Mouse (Mus musculus) MEL (cell line): ENCODE results near the gene Nectin4. TPM values are rescaled to one million over a fixed set of nuclear protein-coding genes. Genes with fewer than 3 reads are reported as not detected.

ENCODE experiments used
- DNase-seq: peaks from one replicate; pipeline ENCODE4 v3.0.0; 2011; ENCODE audit warnings: low read depth, low spot score
- H3K27ac ChIP-seq: 2 replicates; pipeline ENCODE4 v1.5.1; 2012; ENCODE audit warnings: low read depth, mild to moderate bottlenecking, control low read depth, low read length, moderate library complexity; ENCODE audit not compliant: control insufficient read depth
- H3K27me3 ChIP-seq, 2 experiments: fragments of 150-350 bp in 1 of 2; sonication (generic) in 1 of 2; 2 replicates each; pipeline ENCODE4 v1.6.1; 2012; ENCODE audit warnings: low read length in 2 of 2, mild to moderate bottlenecking in 2 of 2, improper control_type of control experiment in 1 of 2, moderate library complexity in 1 of 2; ENCODE audit not compliant: insufficient read depth in 2 of 2, control insufficient read depth in 1 of 2
- H3K36me3 ChIP-seq, 2 experiments: 2 replicates each; pipeline ENCODE4 v1.6.1; 2012 to 2014; ENCODE audit warnings: low read length in 2 of 2, improper control_type of control experiment in 1 of 2, inconsistent platforms in 1 of 2, mild to moderate bottlenecking in 1 of 2; ENCODE audit not compliant: insufficient read depth in 2 of 2, control insufficient read depth in 1 of 2
- H3K4me1 ChIP-seq, 2 experiments: fragments of 150-350 bp in 1 of 2; sonication (generic) in 1 of 2; 2 replicates each; pipeline ENCODE4 v1.6.1; 2012; ENCODE audit warnings: low read length in 2 of 2, improper control_type of control experiment in 1 of 2, mild to moderate bottlenecking in 1 of 2; ENCODE audit not compliant: insufficient read depth in 2 of 2, control insufficient read depth in 1 of 2
- H3K4me3 ChIP-seq, 2 experiments: fragments of 150-350 bp in 1 of 2; sonication (generic) in 1 of 2; 2 replicates each; pipeline ENCODE4 v1.5.1; 2012; ENCODE audit warnings: low read depth in 2 of 2, low read length in 2 of 2, mild to moderate bottlenecking in 2 of 2, moderate library complexity in 2 of 2, control low read depth in 1 of 2, improper control_type of control experiment in 1 of 2; ENCODE audit not compliant: control insufficient read depth in 1 of 2, insufficient read depth in 1 of 2
- H3K79me2 ChIP-seq: 2 replicates; pipeline ENCODE4 v1.6.1; 2012; ENCODE audit warnings: mild to moderate bottlenecking, low read length, moderate library complexity; ENCODE audit not compliant: control insufficient read depth, poor library complexity, insufficient read depth
- H3K9ac ChIP-seq: 2 replicates; pipeline ENCODE4 v1.6.1; 2012; ENCODE audit warnings: low read depth, mild to moderate bottlenecking, control low read depth, low read length, moderate library complexity; ENCODE audit not compliant: control insufficient read depth, poor library complexity, severe bottlenecking
- H3K9me3 ChIP-seq: fragments of 150-350 bp; sonication (generic); replicated peaks from 2 replicates; pipeline ENCODE4 v1.6.1; 2012; ENCODE audit warnings: mild to moderate bottlenecking, low read length, improper control_type of control experiment, moderate library complexity; ENCODE audit not compliant: insufficient read depth
- BHLHE40 ChIP-seq: IDR thresholded peaks from 2 replicates; pipeline ENCODE4 v1.6.1; 2012; ENCODE audit warnings: low read depth, mild to moderate bottlenecking, inconsistent platforms, low read length, improper control_type of control experiment, borderline replicate concordance
- CHD1 ChIP-seq: IDR thresholded peaks from 2 replicates; pipeline ENCODE4 v1.6.1; 2012; ENCODE audit warnings: low read depth, mild to moderate bottlenecking, inconsistent platforms, low read length, improper control_type of control experiment
- CTCF ChIP-seq, 3 experiments: IDR thresholded peaks in 2 of 3; conservative IDR thresholded peaks in 1 of 3; 2 replicates each; pipeline ENCODE4 v1.5.1; 2011 to 2012; ENCODE audit warnings: low read length in 3 of 3, low read depth in 2 of 3, mild to moderate bottlenecking in 2 of 3, improper control_type of control experiment in 1 of 3, inconsistent platforms in 1 of 3, mixed read lengths in 1 of 3, moderate library complexity in 1 of 3; ENCODE audit not compliant: control insufficient read depth in 1 of 3, insufficient read depth in 1 of 3, poor library complexity in 1 of 3, severe bottlenecking in 1 of 3
- E2F4 ChIP-seq: IDR thresholded peaks from 2 replicates; pipeline ENCODE4 v1.6.1; 2011; ENCODE audit warnings: low read depth, low read length, improper control_type of control experiment, borderline replicate concordance
- ELF1 ChIP-seq: IDR thresholded peaks from 2 replicates; pipeline ENCODE4 v1.6.1; 2014; ENCODE audit warnings: low read depth, mild to moderate bottlenecking, inconsistent platforms, low read length, improper control_type of control experiment, moderate library complexity
- EP300 ChIP-seq, 2 experiments: IDR thresholded peaks; 2 replicates each; pipeline ENCODE4 v1.6.1; 2011; ENCODE audit warnings: improper control_type of control experiment in 2 of 2, low read length in 2 of 2, low read depth in 1 of 2, mild to moderate bottlenecking in 1 of 2
- GABPA ChIP-seq: IDR thresholded peaks from 2 replicates; pipeline ENCODE4 v1.6.1; 2012; ENCODE audit warnings: low read depth, mild to moderate bottlenecking, inconsistent platforms, low read length, improper control_type of control experiment, moderate library complexity
- JUND ChIP-seq: IDR thresholded peaks from 2 replicates; pipeline ENCODE4 v1.6.1; 2011; ENCODE audit warnings: low read depth, mild to moderate bottlenecking, improper control_type of control experiment, low read length
- KAT2A ChIP-seq: conservative IDR thresholded peaks from 2 replicates; pipeline ENCODE4 v1.6.1; 2012; ENCODE audit warnings: low read depth, low read length, improper control_type of control experiment, inconsistent platforms
- MAX ChIP-seq: IDR thresholded peaks from 2 replicates; pipeline ENCODE4 v1.6.1; 2011; ENCODE audit warnings: low read length, improper control_type of control experiment
- MAZ ChIP-seq: IDR thresholded peaks from 2 replicates; pipeline ENCODE4 v1.6.1; 2012; ENCODE audit warnings: low read depth, mild to moderate bottlenecking, inconsistent platforms, low read length, improper control_type of control experiment
- MEF2A ChIP-seq: IDR thresholded peaks from 2 replicates; pipeline ENCODE4 v1.6.1; 2014; ENCODE audit warnings: low read depth, mild to moderate bottlenecking, inconsistent platforms, low read length, improper control_type of control experiment; ENCODE audit not compliant: poor library complexity, insufficient replicate concordance, severe bottlenecking; ENCODE audit errors: extremely low read depth
- MXI1 ChIP-seq: IDR thresholded peaks from 2 replicates; pipeline ENCODE4 v1.6.1; 2011; ENCODE audit warnings: mild to moderate bottlenecking, low read depth, low read length, improper control_type of control experiment
- MYB ChIP-seq: IDR thresholded peaks from 2 replicates; pipeline ENCODE4 v1.6.1; 2011; ENCODE audit warnings: mild to moderate bottlenecking, low read depth, low read length, improper control_type of control experiment
- MYC ChIP-seq: IDR thresholded peaks from 2 replicates; pipeline ENCODE4 v1.6.1; 2011; ENCODE audit warnings: low read depth, mild to moderate bottlenecking, low read length, improper control_type of control experiment, moderate library complexity
- NRF1 ChIP-seq: IDR thresholded peaks from 2 replicates; pipeline ENCODE4 v1.6.1; 2014; ENCODE audit warnings: low read depth, mild to moderate bottlenecking, inconsistent platforms, low read length, improper control_type of control experiment, moderate library complexity; ENCODE audit not compliant: poor library complexity, insufficient read depth, severe bottlenecking
- POLR2AphosphoS2 ChIP-seq: IDR thresholded peaks from 2 replicates; pipeline ENCODE4 v1.6.1; 2011; ENCODE audit warnings: low read length, improper control_type of control experiment
- POLR2AphosphoS5 ChIP-seq: IDR thresholded peaks from 2 replicates; pipeline ENCODE4 v1.6.1; 2012; ENCODE audit warnings: low read depth, borderline replicate concordance, mild to moderate bottlenecking, inconsistent platforms, low read length, moderate library complexity, mixed read lengths
- RAD21 ChIP-seq: IDR thresholded peaks from 2 replicates; pipeline ENCODE4 v1.6.1; 2011; ENCODE audit warnings: mild to moderate bottlenecking, low read depth, low read length, improper control_type of control experiment
- RCOR1 ChIP-seq: IDR thresholded peaks from 2 replicates; pipeline ENCODE4 v1.6.1; 2012; ENCODE audit warnings: low read depth, mild to moderate bottlenecking, inconsistent platforms, low read length, improper control_type of control experiment
- SMC3 ChIP-seq: IDR thresholded peaks from 2 replicates; pipeline ENCODE4 v1.6.1; 2011; ENCODE audit warnings: low read depth, low read length, improper control_type of control experiment
- TAL1 ChIP-seq: IDR thresholded peaks from 2 replicates; pipeline ENCODE4 v1.6.1; 2012; ENCODE audit warnings: mild to moderate bottlenecking, inconsistent platforms, low read length, moderate library complexity, mixed read lengths
- UBTF ChIP-seq: IDR thresholded peaks from 2 replicates; pipeline ENCODE4 v1.6.1; 2012; ENCODE audit warnings: low read depth, mild to moderate bottlenecking, inconsistent platforms, low read length, improper control_type of control experiment, moderate library complexity, borderline replicate concordance; ENCODE audit not compliant: insufficient read depth
- USF1 ChIP-seq: IDR thresholded peaks from 2 replicates; pipeline ENCODE4 v1.6.1; 2014; ENCODE audit warnings: low read depth, mild to moderate bottlenecking, inconsistent platforms, low read length, improper control_type of control experiment, moderate library complexity
- USF2 ChIP-seq, 2 experiments: IDR thresholded peaks; 2 replicates each; pipeline ENCODE4 v1.6.1; 2011 to 2012; ENCODE audit warnings: improper control_type of control experiment in 2 of 2, low read length in 2 of 2, borderline replicate concordance in 1 of 2, inconsistent platforms in 1 of 2, low read depth in 1 of 2, mild to moderate bottlenecking in 1 of 2; ENCODE audit not compliant: insufficient read depth in 1 of 2
- ZC3H11A ChIP-seq: IDR thresholded peaks from 2 replicates; pipeline ENCODE4 v1.6.1; 2012; ENCODE audit warnings: low read depth, mild to moderate bottlenecking, inconsistent platforms, low read length, improper control_type of control experiment
- ZMIZ1 ChIP-seq: IDR thresholded peaks from 2 replicates; pipeline ENCODE4 v1.6.1; 2012; ENCODE audit warnings: low read depth, mild to moderate bottlenecking, inconsistent platforms, low read length, improper control_type of control experiment, moderate library complexity
- polyA plus RNA-seq, 2 experiments: library from polyadenylated mRNA; stranded (reverse) in 1 of 2; unstranded in 1 of 2; fragments of >175 nt in 1 of 2; fragments of >200 nt in 1 of 2; gene quantifications; 2 replicates each; pipeline versions ENCODE4 v1.2.1 to v1.2.4; 2012; ENCODE audit warnings: low replicate concordance in 2 of 2, low read depth in 1 of 2; ENCODE audit not compliant: insufficient read length in 2 of 2, insufficient read depth in 1 of 2, missing spikeins in 1 of 2
- total RNA-seq: library from RNA; depleted of rRNA; stranded (reverse); fragments of 300-350 nt; gene quantifications from 2 replicates; pipeline ENCODE4 v1.2.3, GENCODE M21; 2012

The Nectin4 gene
- total and polyA plus RNA-seq, 3 experiments, result 0.04 to 0.15 TPM; not detected in 1

DNA sequence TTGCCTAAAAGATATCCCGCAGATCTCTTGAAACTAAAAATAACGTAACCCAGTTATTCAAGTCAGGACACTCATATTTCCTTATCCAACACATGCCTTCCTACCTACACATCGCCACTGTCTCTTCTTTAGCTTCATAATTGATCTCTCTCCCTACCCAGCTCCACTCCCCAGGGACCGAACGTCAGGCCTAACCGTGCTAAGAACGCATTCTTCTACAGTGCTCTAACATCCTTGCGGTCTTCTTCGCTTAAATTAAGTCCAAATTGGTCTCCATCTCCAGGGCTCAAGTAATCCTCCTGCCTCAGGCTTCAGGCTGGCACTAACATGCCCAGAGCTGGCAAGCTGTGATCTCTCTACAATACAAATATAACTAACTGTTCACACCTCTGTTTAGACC is 41.7 kb upstream of the Nectin4 start:
- Histone ChIP-seq H3K9ac (peak overlapping the region; percentile 88), H3K27me3 (no peaks in the 10 kb centered on the region), H3K79me2 (peaks cover 53% of the 10 kb centered on the region), H3K9me3 (no peaks in the 10 kb centered on the region)
- peak; percentile 55 for DNase-seq
- no peak for TF ChIP-seq SMC3
- no peak for TF ChIP-seq E2F4
- no peak for TF ChIP-seq POLR2AphosphoS2
- TF ChIP-seq RCOR1, result no peak
- no peak for TF ChIP-seq KAT2A
- TF ChIP-seq MAX, result no peak; the same call in 1 of the 2 replicates
- no peak for TF ChIP-seq EP300 (IDR thresholded peaks at IDR 0.05; ENCODE audit: low read depth in 1 of 2, low read length in 2 of 2)
- TF ChIP-seq ZC3H11A, result no peak
- TF ChIP-seq UBTF, result no peak
- TF ChIP-seq GABPA, result no peak
- no peak for TF ChIP-seq CHD1
- no peak for TF ChIP-seq BHLHE40
- TF ChIP-seq, all 39 proteins: peak for 0
- H3K4me3 ChIP-seq, result peak overlapping the region; percentile 90 to 93
- peaks cover 4 to 11% of the 10 kb centered on the region in 2 experiments; a peak in 3 of 4 replicates for H3K4me1 ChIP-seq
- H3K36me3 ChIP-seq, result peaks cover 0 to 20% of the 10 kb centered on the region in 2 experiments; a peak in 2 of 4 replicates
- peak overlapping the region; percentile 88 for H3K27ac ChIP-seq

DNA sequence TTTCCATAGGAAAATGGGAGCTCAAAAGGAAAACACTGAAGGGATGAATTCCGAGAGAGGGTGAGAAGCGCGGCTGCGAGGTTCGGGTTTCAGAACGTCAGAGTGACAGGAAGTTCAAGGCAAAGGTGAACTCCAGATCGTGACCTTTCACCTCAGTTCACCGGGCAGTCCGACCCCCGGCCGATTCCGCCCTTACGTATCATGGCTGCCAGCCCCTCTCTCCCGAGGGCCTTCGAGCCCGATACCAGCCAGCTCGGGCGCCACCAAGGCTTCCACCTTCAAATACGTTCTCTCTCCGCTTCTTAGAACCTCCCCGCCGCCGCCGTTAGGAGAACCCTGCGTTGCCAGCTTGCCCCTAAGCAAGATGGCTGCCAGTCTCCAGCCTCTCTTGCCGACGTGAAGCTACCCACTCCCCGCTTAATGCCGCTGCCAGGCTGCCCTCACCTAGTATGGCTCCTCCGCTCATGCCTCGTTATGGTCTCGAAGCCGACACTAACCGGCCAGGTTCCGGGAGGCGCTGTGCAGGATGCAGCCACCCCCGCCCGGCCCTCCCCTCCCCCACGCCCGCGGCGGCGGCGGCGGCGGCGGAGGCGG is 41.0 kb upstream of the Nectin4 start, which contains the start of gene Dedd:
Gene Dedd, plus strand, starts transcription at position 307 of the 594 bp plus-strand sequence.
- peaks cover 4 to 11% of the 10 kb centered on the region in 2 experiments; a peak in 3 of 4 replicates for H3K4me1 ChIP-seq
- TF ChIP-seq MYC (0 out of 2 replicates have a peak, but pooled peaks have one; percentile 10), USF1 (no peak), MEF2A (no peak), MYB (no peak), RAD21 (no peak), NRF1 (peak; percentile 54; the same call in 1 of the 2 replicates), EP300 (IDR thresholded peaks at IDR 0.05; ENCODE audit: low read depth in 1 of 2, low read length in 2 of 2) (no peak), CHD1 (no peak), ELF1 (peak; percentile 89), GABPA (0 out of 2 replicates have a peak, but pooled peaks have one; percentile 9), RCOR1 (no peak; the same call in 1 of the 2 replicates), MXI1 (peak; percentile 72), USF2 (IDR thresholded peaks at IDR 0.05; ENCODE audit: borderline replicate concordance in 1 of 2, insufficient read depth in 1 of 2, low read depth in 1 of 2, low read length in 2 of 2) (no peak), MAX (peak; percentile 64; the same call in 1 of the 2 replicates), ZC3H11A (no peak), ZMIZ1 (0 out of 2 replicates have a peak, but pooled peaks have one; percentile 44), BHLHE40 (no peak), MAZ (peak; percentile 59; the same call in 1 of the 2 replicates), JUND (no peak), TAL1 (no peak), CTCF (IDR thresholded peaks at IDR 0.05 in 2 of 3, conservative IDR thresholded peaks at IDR 0.05 in 1 of 3; ENCODE audit: control insufficient read depth in 1 of 3, insufficient read depth in 1 of 3, low read depth in 2 of 3, low read length in 3 of 3, poor library complexity in 1 of 3, severe bottlenecking in 1 of 3) (0 out of 6 replicates have a peak, but pooled peaks of 1 of the 3 experiments have one; percentile 3), POLR2AphosphoS5 (no peak)

More for the DNA sequence above, 41.0 kb upstream of the Nectin4 start, which contains the start of gene Dedd:
- Histone ChIP-seq H3K9me3 (no peaks in the 10 kb centered on the region), H3K27ac (peak within 1 kb of the TSS; percentile 88), H3K9ac (peak within 1 kb of the TSS; percentile 88), H3K79me2 (peaks cover 54% of the 10 kb centered on the region), H3K36me3 (peaks cover 0 to 20% of the 10 kb centered on the region in 2 experiments; a peak in 2 of 4 replicates), H3K27me3 (no peaks in the 10 kb centered on the region), H3K4me3 (peak within 1 kb of the TSS; percentile 90 to 93)
- DNase-seq, result peak; percentile 96
